Mouse (Mus musculus) gonadal fat pad, adult 2 months (tissue): ENCODE measurements around the gene Sumo1. TPM values are rescaled to one million over a fixed set of nuclear protein-coding genes. Genes with fewer than 3 reads are reported as not detected.

Experiments
- DNase-seq: peaks from one replicate; pipeline ENCODE4 v3.0.0-alpha.2; 2012; ENCODE audit warnings: low read depth
- polyA plus RNA-seq: library from polyadenylated mRNA; depleted of rRNA; stranded (reverse); fragments of >200 nt; gene quantifications from 2 replicates; pipeline ENCODE4 v1.2.3, GENCODE M21; 2012; rRNA removed

Gene Sumo1
- polyA plus RNA-seq, 1 experiment, result 22.6 TPM

DNA sequence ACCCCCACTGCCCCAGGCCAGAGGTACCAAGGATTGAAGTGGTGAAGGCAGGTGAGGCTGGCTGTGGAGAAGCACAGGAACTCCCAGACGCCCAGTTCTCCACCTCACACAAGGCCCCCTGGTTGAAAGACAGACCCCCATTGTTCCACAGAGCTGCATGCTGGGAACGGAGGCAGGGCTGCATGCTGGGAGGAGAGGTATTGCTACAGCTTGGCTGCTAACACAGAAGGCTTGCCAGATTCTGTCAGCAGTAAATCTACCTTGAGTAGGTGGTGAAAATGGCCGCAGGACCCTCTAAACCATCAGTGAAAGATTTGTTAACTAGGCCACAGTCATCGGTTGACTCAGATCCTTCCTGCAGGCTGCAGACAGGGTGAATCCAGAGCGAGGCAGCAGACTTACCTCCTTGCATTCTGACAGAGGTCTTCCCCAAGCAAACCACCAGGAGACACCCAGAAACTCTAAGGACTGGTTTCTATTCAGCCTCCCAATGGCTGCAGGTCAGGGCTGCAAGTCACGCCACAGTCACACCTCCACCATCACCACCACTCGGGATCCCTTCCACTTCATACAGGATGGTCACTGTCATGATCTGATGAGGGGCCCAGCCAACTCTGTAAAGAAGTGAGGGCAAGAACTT lies 121.5 kb downstream of the Sumo1 start:
- no peak for DNase-seq

- DNase-seq, result no peak
These were observed 122.1 kb downstream of the Sumo1 start for GRCm38 (mm10) chr1:59548486-59548885.

DNA sequence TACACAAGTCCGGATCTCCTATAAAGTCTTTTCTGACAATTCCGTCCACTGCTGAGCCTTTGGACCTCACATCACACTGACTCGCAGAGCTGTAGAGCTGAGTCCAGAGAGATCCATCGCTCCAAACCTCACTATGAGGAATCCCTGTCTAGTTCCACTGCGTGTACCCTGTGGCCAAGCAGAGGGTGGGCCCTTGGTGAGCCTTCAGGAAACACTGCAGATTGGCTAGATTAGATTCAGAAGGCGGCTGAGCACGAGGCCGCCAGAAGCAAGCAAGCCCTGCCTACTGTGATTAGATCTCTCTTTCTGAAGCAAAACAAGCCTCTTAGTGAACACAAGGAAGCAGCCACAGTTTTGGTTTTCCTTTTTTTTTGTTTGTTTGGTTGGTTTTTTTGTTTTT lies 126.7 kb downstream of the Sumo1 start:
- no peak for DNase-seq

- no peak for DNase-seq
These were observed 128.4 kb downstream of the Sumo1 start for GRCm38 (mm10) chr1:59542231-59542630.

GRCm38 (mm10) chr1:59541271-59542020 lies 129.2 kb downstream of the Sumo1 start:
- DNase-seq, result no peak

DNA sequence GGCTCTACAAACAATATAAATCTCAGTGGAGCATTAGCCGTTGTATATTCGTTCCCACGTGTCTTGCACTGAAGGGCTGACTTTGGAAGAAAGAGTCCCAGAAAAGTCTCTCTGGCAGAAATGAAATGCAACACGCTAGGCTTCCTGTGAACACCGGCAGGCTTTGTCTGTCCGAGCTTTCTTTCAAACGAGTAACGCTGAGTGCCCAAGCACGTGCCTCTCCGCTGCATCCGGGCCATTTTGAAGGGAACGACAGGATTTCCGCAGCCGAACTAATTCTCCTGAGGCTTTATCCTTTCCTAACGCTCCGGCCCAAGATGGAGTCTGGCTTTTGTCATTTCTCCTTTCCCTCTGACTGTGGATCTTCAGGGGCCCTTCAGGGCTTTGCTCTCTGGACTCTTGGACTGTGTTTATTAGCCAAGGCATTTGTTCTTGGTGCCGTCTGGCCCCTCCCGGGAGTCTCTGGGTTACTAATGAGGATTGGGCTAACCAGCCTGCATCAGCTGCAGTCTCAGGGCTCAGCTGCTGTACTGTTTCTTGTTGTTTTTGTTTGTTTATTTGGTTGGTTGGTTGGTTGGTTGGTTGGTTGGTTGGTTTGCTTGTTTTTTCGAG lies 130.0 kb downstream of the Sumo1 start:
- DNase-seq, result no peak

DNA sequence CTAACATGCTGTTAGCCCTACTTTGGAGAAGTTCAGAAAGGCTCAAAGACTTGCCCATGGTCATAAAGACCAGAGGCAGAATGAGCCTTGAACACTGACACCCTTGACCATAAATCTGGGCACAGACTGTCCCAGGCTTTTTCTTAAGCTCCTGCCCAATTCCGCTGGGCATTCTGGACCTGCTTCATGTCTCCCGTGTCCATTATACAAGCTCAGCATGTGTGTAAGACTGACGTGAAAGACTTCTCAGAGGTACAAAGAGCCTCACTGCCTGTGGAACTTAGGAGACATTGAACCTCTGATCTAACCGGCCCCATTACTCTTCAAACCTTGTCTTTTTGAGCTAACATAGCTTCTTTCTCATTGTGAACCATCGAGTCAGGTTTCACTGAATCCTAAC lies 132.3 kb downstream of the Sumo1 start:
- no peak for DNase-seq

Other genes with a start within 250 kb of the Sumo1 start
- 9.5 and 10.2 TPM in 2 replicates for gene Fzd7, start 188.4 kb downstream of the Sumo1 start, polyA plus RNA-seq
- gene Gm973, start 154.6 kb downstream of the Sumo1 start, polyA plus RNA-seq, result 1.2 and 2.0 TPM in 2 replicates
- gene Nop58, start 14.1 kb upstream of the Sumo1 start, polyA plus RNA-seq, result 11.3 and 12.3 TPM in 2 replicates
- 10.3 and 13.7 TPM in 2 replicates for gene Bmpr2, start 92.6 kb upstream of the Sumo1 start, polyA plus RNA-seq
- gene Fam117b, start 242.2 kb upstream of the Sumo1 start, polyA plus RNA-seq, result 9.6 and 13.3 TPM in 2 replicates